Mouse (Mus musculus): ENCODE data around the gene Tnfaip1.

DNA sequence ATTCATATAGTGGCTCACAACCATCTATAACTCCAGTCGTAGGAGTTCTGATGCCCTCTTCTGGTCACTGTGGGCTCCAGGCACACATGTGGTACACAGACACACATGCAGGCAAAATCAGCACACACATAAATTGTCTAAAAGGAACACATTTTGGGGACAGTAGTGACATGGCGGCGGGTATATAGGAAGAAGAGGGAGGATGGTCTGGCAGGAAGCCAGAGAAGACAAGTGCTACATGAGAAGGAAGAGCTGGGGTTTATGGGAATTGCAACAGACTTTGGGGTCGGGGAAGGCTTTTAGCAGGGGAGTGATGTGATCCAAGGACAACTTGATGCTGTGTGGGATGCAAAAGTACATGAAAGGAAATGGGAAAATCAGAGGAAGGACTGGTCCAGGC is 1.6 kb downstream of the Tnfaip1 start:
- TF ChIP-seq CTCF (IDR thresholded peaks at IDR 0.05; ENCODE audit: low read depth, low read length), result no peak
- no peak for TF ChIP-seq POLR2A (IDR thresholded peaks at IDR 0.05; ENCODE audit: extremely low read depth, insufficient read depth, low read length)

Measured in liver, adult 2 months (tissue).